ENCODE assay signal across 10 mouse cellular contexts in the genomic region with DNA sequence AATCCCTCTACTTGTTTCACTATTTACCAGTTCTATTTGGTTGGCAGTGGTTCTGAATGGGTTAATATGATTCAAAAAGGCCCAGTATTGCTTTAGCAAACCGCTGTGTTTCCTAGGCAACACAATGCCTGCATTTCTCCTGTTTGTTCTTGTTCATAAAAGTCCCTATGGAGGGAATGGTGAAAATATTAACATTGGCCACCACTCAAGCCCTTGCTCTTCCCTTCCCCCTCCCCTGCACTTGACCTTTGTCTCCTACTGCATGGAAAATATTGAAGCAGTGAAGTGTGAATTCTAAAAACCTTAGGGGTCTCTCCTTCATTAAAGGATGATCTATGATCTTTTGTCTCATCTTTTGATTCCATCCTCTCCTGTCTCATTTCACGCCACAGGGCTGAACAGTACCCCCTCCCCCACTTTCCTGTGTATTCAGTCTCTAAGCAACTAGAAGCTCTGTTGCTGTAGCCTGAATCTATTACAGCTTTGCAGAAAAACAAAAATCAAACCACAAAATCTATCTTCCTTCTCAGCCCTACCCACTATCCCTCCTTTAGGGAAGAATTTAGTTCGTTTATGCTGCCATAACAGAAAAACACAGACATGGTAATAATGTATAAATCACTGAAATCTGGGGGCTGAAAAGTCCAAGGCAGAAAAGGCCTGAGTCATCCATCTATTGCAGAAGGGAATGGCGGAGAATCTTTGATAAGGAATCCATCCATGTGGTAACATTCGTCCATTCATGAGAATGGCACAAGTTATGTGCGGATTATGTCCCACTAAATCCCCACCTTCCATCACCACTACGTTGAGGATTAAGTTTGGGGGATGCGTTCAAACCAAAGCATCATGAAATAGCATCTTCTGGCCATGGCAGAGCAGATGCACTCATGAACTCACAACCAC. TPM values are rescaled to one million over a fixed set of nuclear protein-coding genes. Genes with fewer than 3 reads are reported as not detected.
A peak's percentile ranks its signal among the peaks of the same experiment; 100 is the strongest.
DNase-seq lines count a peak whose midpoint lies in the region; ATAC-seq and TF ChIP-seq lines count a peak whose summit lies in the region.
"Had no signal": no experiment of that assay in that cellular context is flagged by ENCODE, and none has a peak within 500 bp of the region (broad histone marks: within the 10 kb centered on the region; RNA-seq: fewer than 3 reads in every experiment).

No protein-coding gene starts in this region.

- H3K27ac ChIP-seq in forebrain, postnatal 0 days (ENCODE audit: low read depth, low read length), result peak overlapping the region; percentile 72
- H3K27ac ChIP-seq in midbrain, embryonic 13.5 days, result peak overlapping the region; percentile 85

- no peaks in the 10 kb centered on the region for H3K9me3 ChIP-seq in forebrain, postnatal 0 days (ENCODE audit: low read length)
- no peaks in the 10 kb centered on the region for H3K9me3 ChIP-seq in midbrain, embryonic 13.5 days

- no peak overlapping the region for H3K4me2 ChIP-seq in forebrain, postnatal 0 days (ENCODE audit: low read depth)
- 0 out of 2 replicates have a peak overlapping the region, but pooled peaks have one; percentile 4 for H3K4me2 ChIP-seq in midbrain, embryonic 13.5 days (replicated peaks)

- no peaks in the 10 kb centered on the region for H3K36me3 ChIP-seq in forebrain, postnatal 0 days (ENCODE audit: insufficient read depth)
- no peaks in the 10 kb centered on the region for H3K36me3 ChIP-seq in midbrain, embryonic 13.5 days

- H3K9ac ChIP-seq in forebrain, postnatal 0 days, result no peak overlapping the region
- H3K9ac ChIP-seq in midbrain, embryonic 13.5 days (replicated peaks), result no peak overlapping the region

- DNase-seq in layer of hippocampus, adult 11-12 months (ENCODE audit: low spot score), result peak; percentile 32
- DNase-seq in layer of hippocampus, postnatal 25 days (ENCODE audit: extremely low spot score in 1 of 2, low spot score in 1 of 2), result no peak
- peak; percentile 62 for DNase-seq in brain, adult 2 months (ENCODE audit: low read depth, low spot score)
- peak; percentile 72 for DNase-seq in forebrain, postnatal 0 days
- no peak for DNase-seq in frontal cortex, postnatal 14 days (ENCODE audit: low spot score in 2 of 2)
- no peak for DNase-seq in cerebellum, adult 18-20 months
- no peak for DNase-seq in urinary bladder, adult 2 months (ENCODE audit: low spot score)
- DNase-seq: cerebellum, adult 11 months; kidney, adult 8-10 months had no signal

- peak; percentile 95 for ATAC-seq in forebrain, postnatal 0 days
- peak; percentile 94 for ATAC-seq in midbrain, embryonic 13.5 days

- H3K4me3 ChIP-seq in forebrain, postnatal 0 days (ENCODE audit: low read depth, low read length), result no peak overlapping the region
- no peak overlapping the region for H3K4me3 ChIP-seq in midbrain, embryonic 13.5 days (replicated peaks)

- H3K27me3 ChIP-seq in forebrain, postnatal 0 days (ENCODE audit: insufficient read depth, low read length), result no peaks in the 10 kb centered on the region
- no peaks in the 10 kb centered on the region for H3K27me3 ChIP-seq in midbrain, embryonic 13.5 days

- WGBS in forebrain, postnatal 0 days, result 55% methylated on average over 8 of the region's 8 CpGs
- WGBS in midbrain, embryonic 13.5 days, result 54% methylated on average over 8 of the region's 8 CpGs

- TF ChIP-seq CTCF in forebrain, postnatal 0 days (IDR thresholded peaks at IDR 0.05; ENCODE audit: low read depth), result no peak

- H3K4me1 ChIP-seq in forebrain, postnatal 0 days (ENCODE audit: insufficient read depth), result no peaks in the 10 kb centered on the region
- H3K4me1 ChIP-seq in midbrain, embryonic 13.5 days (replicated peaks), result 0 out of 2 replicates have a peak, but pooled peaks cover 5% of the 10 kb centered on the region

RNA-seq across cellular contexts. Expression of a gene that starts 10.4 kb away (rescaled TPM):
- total RNA-seq in layer of hippocampus, postnatal 25 days (2021), result 100 to 1,000 TPM; 270 to 328 TPM
- total RNA-seq in forebrain, postnatal 0 days (2014; rRNA removed), result 484 and 488 TPM in 2 replicates
- 573 and 690 TPM in 2 replicates for polyA plus RNA-seq in forebrain, postnatal 0 days (2015; fragmentation: Nextera tagmentation; extraction: Ambion mirVana)
- polyA plus RNA-seq in midbrain, embryonic 13.5 days (2015; fragmentation: Nextera tagmentation; extraction: Ambion mirVana), result 610 and 651 TPM in 2 replicates
- polyA plus RNA-seq in urinary bladder, adult 2 months (2012; rRNA removed), result 241 and 285 TPM in 2 replicates

RNA-seq across cellular contexts. Expression of a gene that starts 57.6 kb away (rescaled TPM):
- 1 to 10 TPM; 7.9 to 9.4 TPM for total RNA-seq in layer of hippocampus, postnatal 25 days (2021)
- total RNA-seq in forebrain, postnatal 0 days (2014; rRNA removed), result 8.6 and 13.0 TPM in 2 replicates
- polyA plus RNA-seq in forebrain, postnatal 0 days (2015; fragmentation: Nextera tagmentation; extraction: Ambion mirVana), result 2.4 and 3.7 TPM in 2 replicates
- polyA plus RNA-seq in midbrain, embryonic 13.5 days (2015; fragmentation: Nextera tagmentation; extraction: Ambion mirVana), result 5.0 and 5.4 TPM in 2 replicates
- polyA plus RNA-seq in urinary bladder, adult 2 months (2012; rRNA removed), result 4.7 and 5.0 TPM in 2 replicates

Comparison
In these comparisons a context has a peak if more than half of its experiments do, and no peak if none do; other contexts are left out.
1. DNase-seq: peak in layer of hippocampus, adult 11-12 months (single experiment), brain, adult 2 months (single experiment) and forebrain, postnatal 0 days (single experiment); none in layer of hippocampus, postnatal 25 days (0 of 2), frontal cortex, postnatal 14 days (0 of 2), cerebellum, adult 18-20 months (0 of 2) and urinary bladder, adult 2 months (single experiment).